Mouse (Mus musculus): ENCODE results near the gene Sema4d. TPM values are rescaled to one million over a fixed set of nuclear protein-coding genes. Genes with fewer than 3 reads are reported as not detected.

Gene Sema4d
- total RNA-seq, 1 experiment: 25.1 TPM

GRCm38 (mm10) chr13:51749578-51750345 lies 43.8 kb downstream of the Sema4d start:
- Histone ChIP-seq H3K4me3 (ENCODE audit: insufficient read depth in 1 of 2, low read depth in 1 of 2, low read length in 2 of 2, poor library complexity in 1 of 2, severe bottlenecking in 1 of 2) (no peak overlapping the region), H3K27ac (ENCODE audit: insufficient read depth, low read depth, low read length, poor library complexity, severe bottlenecking) (no peak overlapping the region), H3K9ac (ENCODE audit: insufficient read depth, low read depth, low read length, poor library complexity, severe bottlenecking) (no peak overlapping the region), H3K9me3 (ENCODE audit: control insufficient read depth, insufficient read depth, low read depth, low read length) (no peaks in the 10 kb centered on the region), H3K36me3 (ENCODE audit: control insufficient read depth, insufficient read depth, low read length, poor library complexity, severe bottlenecking) (no peaks in the 10 kb centered on the region), H3K4me1 (ENCODE audit: control insufficient read depth in 2 of 2, insufficient read depth in 2 of 2, low read length in 2 of 2, poor library complexity in 1 of 2) (peaks cover 2 to 56% of the 10 kb centered on the region in 2 experiments; a peak in 3 of 4 replicates)
- DNase-seq (ENCODE audit: low read depth, low spot score): no peak
- in situ Hi-C loops (cut with MboI; ENCODE audit: low sequenced_read_pairs in 2 of 2, unreplicated experiment in 2 of 2): no loop called here
- TF ChIP-seq CHD2 (IDR thresholded peaks at IDR 0.05; ENCODE audit: low read depth, low read length) (no peak), ZC3H11A (IDR thresholded peaks at IDR 0.05; ENCODE audit: borderline replicate concordance, low read depth, low read length) (no peak), MAFK (IDR thresholded peaks at IDR 0.05; ENCODE audit: insufficient read depth, low read depth, low read length) (no peak), ZNF384 (IDR thresholded peaks at IDR 0.05; ENCODE audit: low read depth, low read length) (no peak), HCFC1 (IDR thresholded peaks at IDR 0.05; ENCODE audit: borderline replicate concordance, insufficient read depth, low read length) (no peak)

DNA sequence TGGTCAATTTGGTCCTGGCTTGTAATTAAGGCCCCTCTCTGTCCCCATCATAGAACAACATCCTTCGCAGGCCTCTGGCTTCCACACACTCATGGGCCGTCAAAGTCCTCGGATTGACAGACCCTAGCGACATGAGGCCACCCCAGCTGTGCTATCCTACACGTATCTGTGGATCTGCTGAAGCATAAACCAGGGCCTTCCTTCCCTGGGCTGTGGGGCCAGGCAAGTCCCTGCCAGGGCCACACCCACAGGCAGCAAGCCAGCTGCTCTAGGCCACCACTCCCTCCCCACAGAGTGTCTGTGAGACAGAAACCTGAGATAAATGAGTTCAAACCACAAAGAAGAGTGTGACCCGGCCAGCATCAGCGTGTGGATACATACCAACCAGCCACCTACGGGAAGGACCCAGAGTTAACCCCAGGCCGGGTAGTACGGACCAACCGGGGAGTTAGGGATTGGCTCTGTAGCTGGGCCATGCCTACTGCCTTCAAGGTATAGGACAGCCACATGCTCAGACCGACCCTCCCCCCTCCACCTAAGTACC lies 45.5 kb downstream of the Sema4d start:
- no peak for DNase-seq (ENCODE audit: low read depth, low spot score)
- Histone ChIP-seq H3K36me3 (ENCODE audit: control insufficient read depth, insufficient read depth, low read length, poor library complexity, severe bottlenecking) (no peaks in the 10 kb centered on the region), H3K9me3 (ENCODE audit: control insufficient read depth, insufficient read depth, low read depth, low read length) (no peaks in the 10 kb centered on the region), H3K9ac (ENCODE audit: insufficient read depth, low read depth, low read length, poor library complexity, severe bottlenecking) (no peak overlapping the region), H3K4me3 (ENCODE audit: insufficient read depth in 1 of 2, low read depth in 1 of 2, low read length in 2 of 2, poor library complexity in 1 of 2, severe bottlenecking in 1 of 2) (no peak overlapping the region), H3K27ac (ENCODE audit: insufficient read depth, low read depth, low read length, poor library complexity, severe bottlenecking) (no peak overlapping the region), H3K4me1 (ENCODE audit: control insufficient read depth in 2 of 2, insufficient read depth in 2 of 2, low read length in 2 of 2, poor library complexity in 1 of 2) (peaks cover 0 to 41% of the 10 kb centered on the region in 2 experiments; a peak in 2 of 4 replicates)
- in situ Hi-C loops (cut with MboI; ENCODE audit: low sequenced_read_pairs in 2 of 2, unreplicated experiment in 2 of 2): no loop called here
- no peak for TF ChIP-seq CHD2 (IDR thresholded peaks at IDR 0.05; ENCODE audit: low read depth, low read length)
- TF ChIP-seq HCFC1 (IDR thresholded peaks at IDR 0.05; ENCODE audit: borderline replicate concordance, insufficient read depth, low read length): no peak
- TF ChIP-seq MAFK (IDR thresholded peaks at IDR 0.05; ENCODE audit: insufficient read depth, low read depth, low read length): no peak
- TF ChIP-seq ZC3H11A (IDR thresholded peaks at IDR 0.05; ENCODE audit: borderline replicate concordance, low read depth, low read length): no peak
- no peak for TF ChIP-seq ZNF384 (IDR thresholded peaks at IDR 0.05; ENCODE audit: low read depth, low read length)

- no peak for TF ChIP-seq MAFK (IDR thresholded peaks at IDR 0.05; ENCODE audit: insufficient read depth, low read depth, low read length)
- TF ChIP-seq ZC3H11A (IDR thresholded peaks at IDR 0.05; ENCODE audit: borderline replicate concordance, low read depth, low read length): no peak
- H3K27ac ChIP-seq (ENCODE audit: insufficient read depth, low read depth, low read length, poor library complexity, severe bottlenecking): no peak overlapping the region
Measured at GRCm38 (mm10) chr13:51747069-51747468, 46.5 kb downstream of the Sema4d start.

DNA sequence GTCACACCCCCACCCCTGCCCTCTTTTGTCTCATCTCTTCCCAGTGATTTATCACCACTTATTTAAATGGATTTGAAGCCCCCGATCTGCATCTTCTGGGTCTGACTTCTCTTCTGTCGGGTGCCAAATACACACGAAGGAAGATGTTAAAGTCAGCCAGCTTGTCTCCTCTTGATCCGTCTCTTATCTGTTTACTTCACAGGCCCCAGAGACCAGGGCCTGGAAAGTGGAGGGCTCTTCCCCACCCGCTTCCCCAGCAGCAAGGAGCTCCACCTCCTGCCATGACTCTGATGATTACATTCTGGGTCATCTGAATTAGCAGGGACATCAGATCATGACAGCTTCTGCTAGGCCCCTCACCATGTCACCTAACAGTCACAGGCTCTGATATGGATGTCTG lies 47.7 kb downstream of the Sema4d start:
- peaks cover 0 to 36% of the 10 kb centered on the region in 2 experiments; a peak in 2 of 4 replicates for H3K4me1 ChIP-seq (ENCODE audit: control insufficient read depth in 2 of 2, insufficient read depth in 2 of 2, low read length in 2 of 2, poor library complexity in 1 of 2)
- in situ Hi-C loops (cut with MboI; ENCODE audit: low sequenced_read_pairs in 2 of 2, unreplicated experiment in 2 of 2): no loop called here
- H3K27ac ChIP-seq (ENCODE audit: insufficient read depth, low read depth, low read length, poor library complexity, severe bottlenecking): no peak overlapping the region
- H3K9ac ChIP-seq (ENCODE audit: insufficient read depth, low read depth, low read length, poor library complexity, severe bottlenecking): no peak overlapping the region
- no peak for DNase-seq (ENCODE audit: low read depth, low spot score)
- no peak for TF ChIP-seq CHD2 (IDR thresholded peaks at IDR 0.05; ENCODE audit: low read depth, low read length)
- TF ChIP-seq MAFK (IDR thresholded peaks at IDR 0.05; ENCODE audit: insufficient read depth, low read depth, low read length): no peak
- TF ChIP-seq ZC3H11A (IDR thresholded peaks at IDR 0.05; ENCODE audit: borderline replicate concordance, low read depth, low read length): no peak
- no peak for TF ChIP-seq ZNF384 (IDR thresholded peaks at IDR 0.05; ENCODE audit: low read depth, low read length)
- no peak for TF ChIP-seq HCFC1 (IDR thresholded peaks at IDR 0.05; ENCODE audit: borderline replicate concordance, insufficient read depth, low read length)
- no peak overlapping the region for H3K4me3 ChIP-seq (ENCODE audit: insufficient read depth in 1 of 2, low read depth in 1 of 2, low read length in 2 of 2, poor library complexity in 1 of 2, severe bottlenecking in 1 of 2)
- H3K9me3 ChIP-seq (ENCODE audit: control insufficient read depth, insufficient read depth, low read depth, low read length): no peaks in the 10 kb centered on the region
- H3K36me3 ChIP-seq (ENCODE audit: control insufficient read depth, insufficient read depth, low read length, poor library complexity, severe bottlenecking): no peaks in the 10 kb centered on the region

More at GRCm38 (mm10) chr13:51747069-51747468, 46.5 kb downstream of the Sema4d start:
- Histone ChIP-seq H3K9ac (ENCODE audit: insufficient read depth, low read depth, low read length, poor library complexity, severe bottlenecking) (no peak overlapping the region), H3K36me3 (ENCODE audit: control insufficient read depth, insufficient read depth, low read length, poor library complexity, severe bottlenecking) (no peaks in the 10 kb centered on the region), H3K4me3 (ENCODE audit: insufficient read depth in 1 of 2, low read depth in 1 of 2, low read length in 2 of 2, poor library complexity in 1 of 2, severe bottlenecking in 1 of 2) (no peak overlapping the region), H3K9me3 (ENCODE audit: control insufficient read depth, insufficient read depth, low read depth, low read length) (no peaks in the 10 kb centered on the region), H3K4me1 (ENCODE audit: control insufficient read depth in 2 of 2, insufficient read depth in 2 of 2, low read length in 2 of 2, poor library complexity in 1 of 2) (peaks cover 0 to 37% of the 10 kb centered on the region in 2 experiments; a peak in 2 of 4 replicates)
- in situ Hi-C loops (cut with MboI; ENCODE audit: low sequenced_read_pairs in 2 of 2, unreplicated experiment in 2 of 2): no loop called here
- DNase-seq (ENCODE audit: low read depth, low spot score): no peak
